Mouse (Mus musculus): ENCODE data around the gene Nrxn1.

GRCm38 (mm10) chr17:90768216-90768615 lies 324.7 kb downstream of the Nrxn1 start:
- TF ChIP-seq POLR2A (IDR thresholded peaks at IDR 0.05; ENCODE audit: insufficient read length, low read depth) = no peak
- TF ChIP-seq TCF12 (IDR thresholded peaks at IDR 0.05; ENCODE audit: insufficient read depth, poor library complexity, severe bottlenecking) = no peak
- TF ChIP-seq REST (IDR thresholded peaks at IDR 0.05; ENCODE audit: insufficient read depth, insufficient read length) = no peak
- no peak for TF ChIP-seq E2F4 (IDR thresholded peaks at IDR 0.05; ENCODE audit: insufficient read depth)
- TF ChIP-seq TCF3 (IDR thresholded peaks at IDR 0.05; ENCODE audit: insufficient read length, low read depth) = no peak
- TF ChIP-seq CEBPB (IDR thresholded peaks at IDR 0.05; ENCODE audit: insufficient read depth, poor library complexity, severe bottlenecking) = no peak
- no peak for TF ChIP-seq USF1 (IDR thresholded peaks at IDR 0.05; ENCODE audit: low read depth)
- no peak for TF ChIP-seq MAX (IDR thresholded peaks at IDR 0.05; ENCODE audit: low read depth)
- TF ChIP-seq MYOD1 (IDR thresholded peaks at IDR 0.05; ENCODE audit: control insufficient read depth in 1 of 3, insufficient read length in 2 of 3, low read depth in 2 of 3) = no peak
